In genomic region chr7:80076961-80077716, GRCm38 (mm10) we compare ENCODE assay signal across 9 mouse cellular contexts. TPM values are rescaled to one million over a fixed set of nuclear protein-coding genes. Genes with fewer than 3 reads are reported as not detected.
A peak's percentile ranks its signal among the peaks of the same experiment; 100 is the strongest.
DNase-seq lines count a peak whose midpoint lies in the region; ATAC-seq lines count a peak whose summit lies in the region.
"Had no signal": no experiment of that assay in that cellular context is flagged by ENCODE, and none has a peak within 500 bp of the region (broad histone marks: within the 10 kb centered on the region; RNA-seq: fewer than 3 reads in every experiment).

No protein-coding gene starts in this region.

- peak overlapping the region; percentile 87 for H3K27ac ChIP-seq in hindbrain, embryonic 10.5 days
- no peak overlapping the region for H3K27ac ChIP-seq in hindbrain, embryonic 16.5 days (ENCODE audit: low read depth, low read length)
- H3K27ac ChIP-seq in lung, embryonic 16.5 days (ENCODE audit: low read length), result peak overlapping the region; percentile 80
- peak overlapping the region; percentile 79; the same call in 1 of the 2 replicates for H3K27ac ChIP-seq in forebrain, embryonic 14.5 days (ENCODE audit: low read depth, low read length)
- H3K27ac ChIP-seq in neural tube, embryonic 13.5 days (replicated peaks), result peak overlapping the region; percentile 78

- ATAC-seq in hindbrain, embryonic 16.5 days, result no peak
- no peak for ATAC-seq in lung, embryonic 16.5 days (ENCODE audit: low read depth)
- peak; percentile 6; the same call in 1 of the 2 replicates for ATAC-seq in forebrain, embryonic 14.5 days
- 0 out of 2 replicates have a peak, but pooled peaks have one; percentile 8 for ATAC-seq in neural tube, embryonic 13.5 days (ENCODE audit: low read depth)

- H3K4me2 ChIP-seq in hindbrain, embryonic 16.5 days (ENCODE audit: low read length), result no peak overlapping the region
- H3K4me2 ChIP-seq in lung, embryonic 16.5 days (ENCODE audit: low read depth, low read length), result no peak overlapping the region
- no peak overlapping the region for H3K4me2 ChIP-seq in forebrain, embryonic 14.5 days (ENCODE audit: low read length)
- no peak overlapping the region for H3K4me2 ChIP-seq in neural tube, embryonic 13.5 days

- H3K36me3 ChIP-seq in hindbrain, embryonic 10.5 days, result peaks cover 16% of the 10 kb centered on the region
- peaks cover 8% of the 10 kb centered on the region; the same call in 1 of the 2 replicates for H3K36me3 ChIP-seq in hindbrain, embryonic 16.5 days (ENCODE audit: control insufficient read depth, insufficient read depth, low read length)
- H3K36me3 ChIP-seq in lung, embryonic 16.5 days (ENCODE audit: control insufficient read depth, insufficient read depth, low read length), result peaks cover 4% of the 10 kb centered on the region
- H3K36me3 ChIP-seq in forebrain, embryonic 14.5 days (ENCODE audit: control insufficient read depth, insufficient read depth, low read length), result peaks cover 13% of the 10 kb centered on the region
- peaks cover 13% of the 10 kb centered on the region for H3K36me3 ChIP-seq in neural tube, embryonic 13.5 days

- intact Hi-C loops in left cerebral cortex, postnatal 25 days (cut with DNase I), result no loop called here

- WGBS in hindbrain, embryonic 10.5 days, result 67% methylated on average over 6 of the region's 6 CpGs
- 62% methylated on average over 6 of the region's 6 CpGs for WGBS in hindbrain, embryonic 16.5 days
- 69% methylated on average over 6 of the region's 6 CpGs for WGBS in lung, embryonic 16.5 days
- 53% methylated on average over 6 of the region's 6 CpGs for WGBS in forebrain, embryonic 14.5 days
- 67% methylated on average over 6 of the region's 6 CpGs for WGBS in neural tube, embryonic 13.5 days

- no peaks in the 10 kb centered on the region for H3K27me3 ChIP-seq in hindbrain, embryonic 10.5 days (ENCODE audit: insufficient read depth, poor library complexity, severe bottlenecking)
- no peaks in the 10 kb centered on the region for H3K27me3 ChIP-seq in hindbrain, embryonic 16.5 days (replicated peaks; ENCODE audit: control insufficient read depth, insufficient read depth, low read length)
- no peaks in the 10 kb centered on the region for H3K27me3 ChIP-seq in lung, embryonic 16.5 days (ENCODE audit: control insufficient read depth, insufficient read depth, low read depth, low read length)
- H3K27me3 ChIP-seq in forebrain, embryonic 14.5 days (replicated peaks; ENCODE audit: control insufficient read depth, insufficient read depth, low read length), result no peaks in the 10 kb centered on the region
- no peaks in the 10 kb centered on the region for H3K27me3 ChIP-seq in neural tube, embryonic 13.5 days

- peaks cover 75% of the 10 kb centered on the region for H3K4me1 ChIP-seq in hindbrain, embryonic 10.5 days (replicated peaks)
- H3K4me1 ChIP-seq in hindbrain, embryonic 16.5 days (ENCODE audit: control insufficient read depth, insufficient read depth, low read depth, low read length), result peaks cover 23% of the 10 kb centered on the region
- H3K4me1 ChIP-seq in lung, embryonic 16.5 days (replicated peaks; ENCODE audit: control insufficient read depth, insufficient read depth, low read length), result peaks cover 56% of the 10 kb centered on the region
- peaks cover 30% of the 10 kb centered on the region for H3K4me1 ChIP-seq in forebrain, embryonic 14.5 days (ENCODE audit: control insufficient read depth, insufficient read depth, low read length)
- H3K4me1 ChIP-seq in neural tube, embryonic 13.5 days (replicated peaks), result peaks cover 78% of the 10 kb centered on the region

- DNase-seq in hindbrain, embryonic 10.5 days (ENCODE audit: low spot score), result no peak
- no peak for DNase-seq in lung, adult 18-20 months
- DNase-seq in forebrain, embryonic 14.5 days (ENCODE audit: low spot score), result no peak
- no peak for DNase-seq in left cerebral cortex, postnatal 25 days (ENCODE audit: low spot score in 2 of 2)
- DNase-seq in urinary bladder, postnatal 10 days (ENCODE audit: low spot score), result no peak
- DNase-seq: embryo, embryonic 11 days had no signal

- H3K4me3 ChIP-seq in hindbrain, embryonic 10.5 days, result peak overlapping the region; percentile 11; the same call in 1 of the 2 replicates
- no peak overlapping the region for H3K4me3 ChIP-seq in hindbrain, embryonic 16.5 days (ENCODE audit: low read length)
- no peak overlapping the region for H3K4me3 ChIP-seq in lung, embryonic 16.5 days (ENCODE audit: low read length)
- H3K4me3 ChIP-seq in forebrain, embryonic 14.5 days (ENCODE audit: low read depth, low read length), result no peak overlapping the region
- H3K4me3 ChIP-seq in neural tube, embryonic 13.5 days, result no peak overlapping the region

- H3K9me3 ChIP-seq in hindbrain, embryonic 10.5 days, result no peaks in the 10 kb centered on the region
- no peaks in the 10 kb centered on the region for H3K9me3 ChIP-seq in hindbrain, embryonic 16.5 days (ENCODE audit: control insufficient read depth, low read length)
- no peaks in the 10 kb centered on the region for H3K9me3 ChIP-seq in lung, embryonic 16.5 days (ENCODE audit: control insufficient read depth, low read length)
- no peaks in the 10 kb centered on the region for H3K9me3 ChIP-seq in forebrain, embryonic 14.5 days (replicated peaks; ENCODE audit: control insufficient read depth, low read length)
- no peaks in the 10 kb centered on the region for H3K9me3 ChIP-seq in neural tube, embryonic 13.5 days

- H3K9ac ChIP-seq in hindbrain, embryonic 16.5 days (ENCODE audit: low read depth, low read length), result no peak overlapping the region
- H3K9ac ChIP-seq in lung, embryonic 16.5 days (ENCODE audit: low read length), result no peak overlapping the region; the same call in 1 of the 2 replicates
- H3K9ac ChIP-seq in forebrain, embryonic 14.5 days (ENCODE audit: low read length), result no peak overlapping the region
- H3K9ac ChIP-seq in neural tube, embryonic 13.5 days, result 0 out of 2 replicates have a peak overlapping the region, but pooled peaks have one; percentile 38

RNA-seq across cellular contexts. Expression of gene Idh2, which starts 38.1 kb away (rescaled TPM):
- 429 and 446 TPM in 2 replicates for polyA plus RNA-seq in hindbrain, embryonic 10.5 days (2016; fragmentation: Nextera tagmentation; extraction: Ambion mirVana)
- polyA plus RNA-seq in hindbrain, embryonic 16.5 days (2015; fragmentation: Nextera tagmentation; extraction: Ambion mirVana), result 215 and 225 TPM in 2 replicates
- polyA plus RNA-seq in lung, embryonic 16.5 days (2015; fragmentation: Nextera tagmentation; extraction: Ambion mirVana), result 671 and 680 TPM in 2 replicates
- polyA plus RNA-seq in forebrain, embryonic 14.5 days (2014; fragmentation: Nextera tagmentation; extraction: Ambion mirVana), result 315 and 338 TPM in 2 replicates
- 217 and 273 TPM in 2 replicates for polyA plus RNA-seq in neural tube, embryonic 13.5 days (2015; fragmentation: Nextera tagmentation; extraction: Ambion mirVana)
- total RNA-seq in left cerebral cortex, postnatal 25 days (2021), result 10 to 100 TPM; 50.8 to 59.1 TPM

RNA-seq across cellular contexts. Expression of gene Zfp710, which starts 52.5 kb away (rescaled TPM):
- 37.5 and 39.3 TPM in 2 replicates for polyA plus RNA-seq in hindbrain, embryonic 10.5 days (2016; fragmentation: Nextera tagmentation; extraction: Ambion mirVana)
- 13.6 and 14.9 TPM in 2 replicates for polyA plus RNA-seq in hindbrain, embryonic 16.5 days (2015; fragmentation: Nextera tagmentation; extraction: Ambion mirVana)
- polyA plus RNA-seq in lung, embryonic 16.5 days (2015; fragmentation: Nextera tagmentation; extraction: Ambion mirVana), result 17.7 and 18.6 TPM in 2 replicates
- 17.6 and 18.3 TPM in 2 replicates for polyA plus RNA-seq in forebrain, embryonic 14.5 days (2014; fragmentation: Nextera tagmentation; extraction: Ambion mirVana)
- polyA plus RNA-seq in neural tube, embryonic 13.5 days (2015; fragmentation: Nextera tagmentation; extraction: Ambion mirVana), result 15.0 and 18.9 TPM in 2 replicates
- total RNA-seq in left cerebral cortex, postnatal 25 days (2021), result 10 to 100 TPM; 19.6 to 21.2 TPM

Comparison
In these comparisons a context has a peak if more than half of its experiments do, and no peak if none do; other contexts are left out.
1. ATAC-seq: peak in forebrain, embryonic 14.5 days (single experiment) and neural tube, embryonic 13.5 days (single experiment); none in hindbrain, embryonic 16.5 days (single experiment) and lung, embryonic 16.5 days (single experiment).